Mouse (Mus musculus) lung, embryonic 14.5 days (tissue): ENCODE measurements at regions not wholly inside any gene's neighbourhood (a gene's known extent, or its start where the extent isn't known, plus 50 kb on each side); places are given as distances from the start of the nearest gene placed in this dataset.
"Not testable (repeated sequence)": the region's sequence is repeated elsewhere in the genome, so short reads cannot be mapped to it uniquely, and the experiment has no call there.

ENCODE experiments used
- ATAC-seq: fragments of 200-750 bp; cut with Nextera tagmentation; 2 replicates; pipeline ENCODE4 v1.8.0; 2017; ENCODE audit warnings: mild to moderate bottlenecking, moderate TSS enrichment, moderate library complexity; ENCODE audit not compliant: insufficient read depth
- DNase-seq: peaks from one replicate; pipeline ENCODE4 v3.0.0-alpha.2; 2015
- H3K27ac ChIP-seq: fragments of 300-500 bp; sonication (generic); 2 replicates; pipeline ENCODE4 v1.5.1; 2014; ENCODE audit warnings: low read depth, mild to moderate bottlenecking, moderate library complexity
- H3K27me3 ChIP-seq: fragments of 300-500 bp; sonication (generic); 2 replicates; pipeline ENCODE4 v1.6.1; 2014; ENCODE audit warnings: low read length, control low read depth; ENCODE audit not compliant: insufficient read depth
- H3K36me3 ChIP-seq: fragments of 300-500 bp; sonication (generic); 2 replicates; pipeline ENCODE4 v1.6.1; 2014; ENCODE audit warnings: control low read depth; ENCODE audit not compliant: insufficient read depth
- H3K4me1 ChIP-seq: fragments of 300-500 bp; sonication (generic); 2 replicates; pipeline ENCODE4 v1.6.1; 2014; ENCODE audit warnings: antibody characterized with exemption, control low read depth; ENCODE audit not compliant: insufficient read depth
- H3K4me2 ChIP-seq: fragments of 300-500 bp; sonication (generic); 2 replicates; pipeline ENCODE4 v1.6.1; 2014; ENCODE audit warnings: mild to moderate bottlenecking
- H3K4me3 ChIP-seq: fragments of 300-500 bp; sonication (generic); 2 replicates; pipeline ENCODE4 v1.5.1; 2014; ENCODE audit warnings: low read depth, low read length
- H3K9ac ChIP-seq: fragments of 300-500 bp; sonication (generic); 2 replicates; pipeline ENCODE4 v1.6.1; 2014
- H3K9me3 ChIP-seq: fragments of 300-500 bp; sonication (generic); 2 replicates; pipeline ENCODE4 v1.6.1; 2016; ENCODE audit warnings: low read depth, low read length, control low read depth
- CTCF ChIP-seq: IDR thresholded peaks from 2 replicates; pipeline ENCODE4 v1.5.1; 2016; ENCODE audit warnings: antibody characterized with exemption, low read depth
- WGBS: fragments of 180-500 bp; shearing (Covaris S2); extraction: QIAGEN DNeasy Blood & Tissue Kit; methylation state at CpG from one replicate; pipeline ENCODE4 v1.1.7; 2014; 5-methylcytosine and 5-hydroxymethylcytosine counted together

DNA sequence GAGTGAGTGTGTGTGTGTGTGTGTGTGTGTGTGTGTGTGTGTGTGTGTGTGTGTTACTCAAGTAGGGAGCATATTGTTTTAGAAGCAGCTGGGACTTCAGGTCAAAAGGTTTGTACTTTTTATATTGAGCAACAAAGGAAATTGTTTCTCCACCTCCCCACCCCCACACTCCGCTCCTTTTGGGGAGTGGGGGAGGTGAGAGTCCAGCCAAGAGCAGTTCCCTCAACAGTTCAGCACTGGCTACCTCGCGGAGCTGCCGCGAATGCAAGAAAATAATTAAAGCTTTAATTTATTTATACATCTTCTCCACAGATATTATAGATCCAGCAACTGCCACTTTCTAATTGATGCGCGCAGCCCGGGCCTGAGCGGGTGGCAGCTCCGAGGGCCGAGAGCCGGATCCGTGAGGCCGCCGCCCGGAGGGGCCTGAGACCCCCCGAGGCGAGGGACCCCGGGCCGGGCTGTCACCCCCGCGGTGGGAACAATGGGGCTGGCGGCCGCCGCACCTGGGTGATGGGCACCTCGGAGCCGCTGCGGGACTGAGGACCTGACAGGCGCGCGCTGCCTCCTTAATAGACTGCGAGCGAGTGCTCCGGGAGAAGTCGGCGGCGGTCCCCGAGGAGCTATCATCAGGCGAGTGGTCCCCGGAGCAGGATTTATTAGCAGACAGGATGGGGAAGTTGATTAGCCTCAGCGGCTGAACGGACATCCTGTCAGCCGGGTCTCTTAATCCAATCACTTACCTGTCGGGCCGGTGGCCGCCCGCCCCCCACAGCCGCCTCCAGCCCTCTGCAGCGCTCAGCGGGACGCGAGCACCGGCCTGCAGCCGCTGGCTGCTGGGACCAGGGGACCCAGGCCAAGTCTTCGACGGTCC lies 124.4 kb downstream of the Melk start:
- peak; percentile 28 for DNase-seq
- Histone ChIP-seq H3K4me1 (no peaks in the 10 kb centered on the region), H3K27me3 (peaks cover 38% of the 10 kb centered on the region), H3K4me2 (peak overlapping the region; percentile 65), H3K36me3 (no peaks in the 10 kb centered on the region), H3K9me3 (no peaks in the 10 kb centered on the region), H3K4me3 (peak overlapping the region; percentile 37), H3K27ac (no peak overlapping the region), H3K9ac (no peak overlapping the region)
- ATAC-seq: no peak
- TF ChIP-seq CTCF: no peak
- WGBS: under 1% methylated on average over 56 of the region's 56 CpGs

DNA sequence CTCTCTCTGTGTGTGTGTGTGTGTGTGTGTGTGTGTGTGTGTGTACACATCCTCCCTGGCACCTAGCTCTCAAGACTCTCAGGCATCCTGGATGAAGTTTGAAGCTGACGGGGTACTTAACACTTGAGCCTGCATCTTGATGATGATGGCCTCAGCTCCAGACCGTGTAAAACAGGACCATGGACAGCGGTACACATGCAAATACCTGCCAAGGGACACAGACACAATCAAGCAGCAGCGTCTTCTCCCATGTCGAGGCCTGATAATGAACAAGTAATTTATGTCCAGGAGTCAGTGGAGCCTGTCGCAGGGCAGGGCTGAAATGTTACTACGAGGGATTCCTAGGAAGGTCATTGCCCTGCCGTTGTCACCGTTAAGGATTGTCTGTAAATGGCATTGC lies 133.9 kb downstream of the Melk start:
- DNase-seq (peak; percentile 79), ATAC-seq (no peak)
- Histone ChIP-seq H3K4me2 (no peak overlapping the region), H3K27me3 (no peaks in the 10 kb centered on the region), H3K9me3 (no peaks in the 10 kb centered on the region), H3K4me3 (no peak overlapping the region), H3K9ac (no peak overlapping the region), H3K27ac (no peak overlapping the region), H3K36me3 (no peaks in the 10 kb centered on the region), H3K4me1 (no peaks in the 10 kb centered on the region)
- TF ChIP-seq CTCF: no peak
- 29% methylated on average over 9 of the region's 9 CpGs for WGBS

DNA sequence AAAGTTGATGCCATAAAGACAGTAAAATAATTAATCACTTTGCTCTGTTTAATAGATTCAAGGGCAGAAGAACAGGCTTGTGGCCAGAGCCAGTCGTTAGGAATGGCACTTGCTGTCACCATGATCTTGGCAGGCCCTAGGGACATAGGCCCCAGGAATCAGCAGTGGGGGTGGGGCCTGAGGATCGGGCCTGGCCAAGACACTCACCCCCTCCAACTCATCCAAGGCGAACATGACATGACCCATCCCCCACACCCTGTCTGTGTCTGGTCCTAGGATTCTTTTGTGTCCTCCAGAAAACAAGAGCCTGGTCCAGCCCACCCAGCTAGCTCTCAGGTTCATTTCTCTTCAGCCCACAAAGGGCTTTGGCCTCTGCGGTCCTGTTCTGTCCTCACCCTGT lies 144.8 kb downstream of the Melk start:
- Histone ChIP-seq H3K4me2 (no peak overlapping the region), H3K27me3 (no peaks in the 10 kb centered on the region), H3K27ac (no peak overlapping the region), H3K9ac (no peak overlapping the region), H3K9me3 (no peaks in the 10 kb centered on the region), H3K4me1 (no peaks in the 10 kb centered on the region), H3K36me3 (no peaks in the 10 kb centered on the region), H3K4me3 (no peak overlapping the region)
- peak; percentile 8 for DNase-seq
- WGBS: 28% methylated on average over 4 of the region's 4 CpGs
- no peak for TF ChIP-seq CTCF
- ATAC-seq: no peak

DNA sequence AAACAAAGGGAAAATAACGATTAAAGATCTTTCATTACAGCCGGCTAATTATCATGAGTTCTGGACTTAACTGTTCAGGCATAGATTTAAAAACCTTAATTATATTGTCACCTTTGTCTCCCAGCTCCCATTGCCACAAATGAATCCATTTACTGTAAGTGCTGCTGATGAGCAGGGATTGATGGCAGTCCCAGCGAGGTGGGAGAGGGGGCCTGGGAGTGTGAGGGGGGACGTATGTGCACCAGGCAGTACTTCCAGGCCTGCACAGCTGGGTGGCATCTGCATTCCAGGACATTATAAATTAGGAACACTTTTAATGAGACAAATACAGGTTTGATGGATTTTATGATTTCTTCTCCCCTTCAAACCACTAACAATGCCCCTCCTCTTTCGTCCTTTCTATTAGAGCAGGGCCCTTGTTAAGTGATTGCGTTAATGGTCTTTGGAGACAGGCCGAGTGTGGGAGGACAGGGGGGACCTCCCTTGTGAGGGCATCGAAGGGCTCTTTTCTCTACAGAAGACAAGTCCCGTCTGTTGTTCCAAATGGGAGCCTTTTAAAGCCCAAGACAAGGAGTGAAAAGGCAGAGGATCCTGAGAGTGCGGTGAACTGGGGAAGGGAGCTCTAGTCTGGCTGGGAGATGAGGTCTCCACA lies 150.3 kb downstream of the Melk start:
- ATAC-seq: no peak
- 62% methylated on average over 10 of the region's 10 CpGs for WGBS
- no peak for DNase-seq
- Histone ChIP-seq H3K4me3 (no peak overlapping the region), H3K36me3 (no peaks in the 10 kb centered on the region), H3K4me2 (no peak overlapping the region), H3K4me1 (no peaks in the 10 kb centered on the region), H3K27ac (no peak overlapping the region), H3K27me3 (no peaks in the 10 kb centered on the region), H3K9ac (no peak overlapping the region), H3K9me3 (no peaks in the 10 kb centered on the region)
- TF ChIP-seq CTCF: no peak

DNA sequence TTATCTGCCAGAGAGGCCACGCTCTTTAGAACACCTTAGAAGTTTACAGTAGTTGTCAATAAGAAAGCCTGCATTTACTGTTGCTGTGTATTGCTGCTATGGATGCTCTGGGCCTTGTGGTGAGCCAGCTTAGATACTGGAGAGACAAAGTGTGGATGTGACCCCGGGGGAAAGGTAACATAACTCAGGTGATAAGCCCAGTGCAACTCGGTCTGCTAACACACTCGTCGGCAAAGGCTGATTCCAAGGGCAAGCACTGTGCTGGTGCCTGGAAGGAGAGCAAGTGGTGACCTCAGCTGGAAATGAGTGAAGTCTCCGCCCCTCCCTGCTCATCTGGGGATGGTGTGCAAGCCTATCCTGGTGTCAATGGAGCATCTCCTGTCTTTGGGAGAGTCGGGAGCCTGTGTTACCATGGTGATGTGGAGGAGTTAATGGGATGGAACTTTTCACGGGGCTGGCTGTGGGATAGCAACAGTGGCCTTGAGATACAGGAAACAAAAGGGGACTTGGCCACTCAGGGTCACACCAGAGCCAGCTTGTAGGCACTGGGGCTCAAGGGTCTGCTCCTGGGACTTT lies 151.5 kb downstream of the Melk start:
- ATAC-seq: no peak

DNA sequence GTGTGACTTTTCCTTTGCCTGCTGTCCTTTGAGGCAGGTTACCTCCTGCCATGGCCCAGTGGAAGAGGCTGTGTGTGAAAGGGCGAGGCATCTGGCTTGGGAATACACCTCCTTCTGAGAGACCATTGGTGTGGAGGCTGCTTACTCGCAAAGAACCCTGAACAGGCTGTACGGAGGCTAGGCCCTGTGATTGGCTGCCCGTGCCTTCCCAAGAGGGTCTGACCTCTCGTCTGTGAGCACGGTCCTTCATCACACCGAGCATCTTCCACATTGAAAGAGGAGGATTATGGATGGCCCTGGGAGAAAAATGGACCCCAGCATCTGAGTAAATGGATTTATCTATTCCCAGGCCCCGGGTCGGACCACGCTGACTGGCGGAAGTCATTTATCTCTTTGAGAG lies 152.9 kb downstream of the Melk start:
- DNase-seq (no peak), ATAC-seq (no peak)
- Histone ChIP-seq H3K9ac (no peak overlapping the region), H3K4me3 (no peak overlapping the region), H3K36me3 (no peaks in the 10 kb centered on the region), H3K4me2 (no peak overlapping the region), H3K4me1 (no peaks in the 10 kb centered on the region), H3K27ac (no peak overlapping the region), H3K9me3 (no peaks in the 10 kb centered on the region), H3K27me3 (no peaks in the 10 kb centered on the region)
- 77% methylated on average over 11 of the region's 11 CpGs for WGBS
- no peak for TF ChIP-seq CTCF

More for the DNA sequence above, 151.5 kb downstream of the Melk start:
- WGBS: 43% methylated on average over 8 of the region's 8 CpGs
- no peak overlapping the region for H3K4me3 ChIP-seq
- no peaks in the 10 kb centered on the region for H3K9me3 ChIP-seq
- H3K27ac ChIP-seq: no peak overlapping the region
- no peaks in the 10 kb centered on the region for H3K4me1 ChIP-seq
- no peaks in the 10 kb centered on the region for H3K36me3 ChIP-seq
- H3K9ac ChIP-seq: no peak overlapping the region
- no peak overlapping the region for H3K4me2 ChIP-seq
- TF ChIP-seq CTCF: no peak
- no peak for DNase-seq
- H3K27me3 ChIP-seq: no peaks in the 10 kb centered on the region

DNA sequence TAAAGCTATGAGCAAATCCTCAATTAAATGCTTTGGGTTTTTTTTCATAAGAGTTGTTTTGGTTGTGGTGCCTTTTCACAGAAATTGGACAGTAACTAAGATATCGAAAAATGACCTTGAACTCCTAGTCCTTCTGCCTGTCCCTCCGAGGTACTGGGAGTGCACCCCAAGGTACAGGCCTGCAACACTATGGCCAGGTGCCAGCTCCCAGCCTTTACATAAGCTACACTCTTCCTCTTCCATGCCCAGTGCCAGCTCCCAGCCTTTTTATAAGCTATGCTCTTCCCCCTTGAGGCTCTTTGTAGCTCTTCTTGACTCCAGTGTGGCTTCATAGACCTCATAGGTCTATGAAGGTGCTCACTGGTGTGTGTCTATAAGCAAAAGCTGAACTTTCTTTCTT lies 155.2 kb downstream of the Melk start:
- no peaks in the 10 kb centered on the region for H3K27me3 ChIP-seq
- H3K9ac ChIP-seq: no peak overlapping the region
- H3K4me3 ChIP-seq: no peak overlapping the region
- H3K36me3 ChIP-seq: no peaks in the 10 kb centered on the region
- DNase-seq (no peak), ATAC-seq (no peak)
- no peaks in the 10 kb centered on the region for H3K9me3 ChIP-seq
- 86% methylated on average over 2 of the region's 2 CpGs for WGBS
- no peak overlapping the region for H3K27ac ChIP-seq
- no peak overlapping the region for H3K4me2 ChIP-seq
- no peak for TF ChIP-seq CTCF
- H3K4me1 ChIP-seq: no peaks in the 10 kb centered on the region

DNA sequence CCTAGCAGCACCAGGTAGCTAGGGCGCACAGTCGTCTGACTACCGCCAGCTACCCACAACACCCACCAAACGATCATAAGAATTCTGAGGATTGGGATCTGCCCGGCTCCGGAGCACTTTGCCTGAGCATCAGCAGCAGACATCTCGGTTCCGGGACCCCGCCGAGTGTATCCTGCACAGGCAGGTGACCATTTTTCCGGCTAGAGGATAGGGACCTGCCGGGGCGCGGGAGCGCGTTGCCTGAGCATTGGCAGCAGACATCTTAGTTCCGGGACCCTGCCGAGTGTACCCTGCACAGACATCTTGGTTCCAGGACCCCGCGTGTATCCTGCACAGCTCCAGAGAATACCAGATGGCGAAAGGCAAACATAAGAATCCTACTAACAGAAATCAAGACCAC lies 172.8 kb downstream of the Melk start:
- 85% methylated on average over 21 of the region's 21 CpGs for WGBS
- not testable (repeated sequence) for H3K27me3 ChIP-seq, H3K4me1 ChIP-seq, H3K4me2 ChIP-seq, ATAC-seq, H3K36me3 ChIP-seq, H3K9me3 ChIP-seq, H3K4me3 ChIP-seq, H3K9ac ChIP-seq, H3K27ac ChIP-seq, DNase-seq
